Mouse (Mus musculus): Measurements from ENCODE around the gene Tmem106a. TPM values are rescaled to one million over a fixed set of nuclear protein-coding genes. Genes with fewer than 3 reads are reported as not detected.
"Not testable (repeated sequence)": the region's sequence is repeated elsewhere in the genome, so short reads cannot be mapped to it uniquely, and the experiment has no call there.

Gene Tmem106a
- polyA plus RNA-seq, 1 experiment from 2014 or later: 5.8 TPM

DNA sequence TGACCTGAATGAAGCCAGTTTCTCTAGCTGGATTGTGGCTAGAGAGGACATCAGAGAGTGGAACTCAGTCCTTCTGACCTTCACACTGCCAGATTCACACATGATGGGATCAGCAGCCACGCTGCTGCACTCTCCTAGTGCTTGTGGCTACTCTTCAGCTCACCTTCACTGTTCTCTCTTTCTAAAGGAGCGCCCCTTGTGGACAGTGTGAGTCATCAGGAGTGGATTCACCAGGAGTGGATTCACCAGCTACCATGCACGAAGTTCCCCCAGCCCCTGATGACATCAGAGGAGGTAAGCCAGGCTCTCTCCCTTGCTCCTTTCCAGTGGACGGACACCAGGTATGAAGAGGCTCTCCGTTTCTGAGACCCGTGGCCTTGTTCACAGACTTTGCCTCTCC, 5.9 kb upstream of the Tmem106a start:
- peaks cover 96% of the 10 kb centered on the region for H3K36me3 ChIP-seq
- ATAC-seq (replicated peaks; ENCODE audit: low FRiP score): no peak
- 79% methylated on average over 6 of the region's 6 CpGs for WGBS
- H3K27ac ChIP-seq: no peak overlapping the region
- H3K4me2 ChIP-seq: no peak overlapping the region
- no peaks in the 10 kb centered on the region for H3K9me3 ChIP-seq (replicated peaks)
- no peak overlapping the region for H3K9ac ChIP-seq
- no peaks in the 10 kb centered on the region for H3K27me3 ChIP-seq
- no peaks in the 10 kb centered on the region for H3K4me1 ChIP-seq
- H3K4me3 ChIP-seq (replicated peaks): no peak overlapping the region

DNA sequence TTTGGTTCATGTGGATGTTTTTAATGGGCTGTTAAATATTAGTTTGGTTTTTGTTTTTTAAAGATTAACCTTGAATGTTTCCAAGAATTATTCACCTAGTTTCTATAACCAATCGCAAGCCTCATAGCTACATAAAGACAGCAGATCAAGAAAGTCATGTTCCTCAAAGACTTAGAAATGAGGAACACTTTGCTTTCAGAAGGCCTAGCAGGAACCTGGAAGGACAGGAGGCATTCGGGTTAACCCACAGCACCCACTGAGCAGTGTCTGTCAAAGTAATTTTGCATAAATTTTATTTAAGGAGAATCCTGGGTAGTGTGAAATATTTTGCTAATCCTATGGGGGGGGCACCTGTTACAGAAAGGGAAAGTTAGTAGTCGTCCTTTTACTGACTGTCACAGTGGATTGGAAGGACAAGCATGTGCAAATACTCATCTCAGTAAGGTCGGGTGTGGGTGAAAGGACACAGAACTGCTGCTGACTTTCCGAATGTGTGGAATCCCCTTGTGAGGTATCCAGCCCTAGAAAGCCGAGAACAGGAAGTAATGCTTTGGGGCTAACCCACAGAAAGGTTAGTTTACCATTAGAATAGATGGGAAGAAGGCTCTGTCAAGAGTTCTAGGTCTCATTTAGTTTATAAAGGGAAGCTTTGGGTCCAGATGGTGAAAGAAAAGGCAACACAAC, 819 bp upstream of the Tmem106a start:
- ATAC-seq (replicated peaks; ENCODE audit: low FRiP score): no peak
- 75% methylated on average over 6 of the region's 6 CpGs for WGBS

DNA sequence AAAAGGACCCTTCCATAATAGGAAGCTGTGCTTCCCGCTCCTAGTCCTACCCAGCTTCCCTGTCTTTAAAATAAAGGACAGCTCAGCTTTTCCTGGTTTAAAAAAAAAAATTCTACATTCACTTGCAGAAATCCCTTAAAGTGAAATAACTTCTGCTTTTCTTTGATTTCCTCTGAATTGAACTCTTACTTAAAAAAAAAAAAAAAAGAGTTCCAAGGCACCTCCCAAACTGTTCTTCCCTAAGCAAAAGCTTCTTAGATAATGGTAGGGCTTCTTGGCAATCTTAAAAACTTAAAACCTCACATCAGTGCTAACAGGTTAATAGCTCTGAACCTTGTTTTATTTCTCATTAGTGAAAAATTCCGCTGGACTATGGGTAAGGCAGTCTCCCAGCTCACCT, 1.2 kb downstream of the Tmem106a start:
- no peak for ATAC-seq (replicated peaks; ENCODE audit: low FRiP score)
- H3K4me1 ChIP-seq: peaks cover 8% of the 10 kb centered on the region
- no peaks in the 10 kb centered on the region for H3K9me3 ChIP-seq (replicated peaks)
- H3K4me3 ChIP-seq (replicated peaks): no peak overlapping the region
- no peak overlapping the region for H3K9ac ChIP-seq
- no peak overlapping the region for H3K4me2 ChIP-seq
- WGBS: 88% methylated on average over 2 of the region's 2 CpGs
- no peak overlapping the region for H3K27ac ChIP-seq
- H3K36me3 ChIP-seq: peaks cover 34% of the 10 kb centered on the region
- H3K27me3 ChIP-seq: no peaks in the 10 kb centered on the region

More for the DNA sequence above, 819 bp upstream of the Tmem106a start:
- peaks cover 8% of the 10 kb centered on the region for H3K4me1 ChIP-seq
- H3K27ac ChIP-seq: 0 out of 2 replicates have a peak overlapping the region, but pooled peaks have one; percentile 20
- peaks cover 50% of the 10 kb centered on the region for H3K36me3 ChIP-seq
- no peaks in the 10 kb centered on the region for H3K9me3 ChIP-seq (replicated peaks)
- no peak overlapping the region for H3K4me3 ChIP-seq (replicated peaks)
- H3K27me3 ChIP-seq: no peaks in the 10 kb centered on the region
- no peak overlapping the region for H3K4me2 ChIP-seq
- no peak overlapping the region for H3K9ac ChIP-seq

DNA sequence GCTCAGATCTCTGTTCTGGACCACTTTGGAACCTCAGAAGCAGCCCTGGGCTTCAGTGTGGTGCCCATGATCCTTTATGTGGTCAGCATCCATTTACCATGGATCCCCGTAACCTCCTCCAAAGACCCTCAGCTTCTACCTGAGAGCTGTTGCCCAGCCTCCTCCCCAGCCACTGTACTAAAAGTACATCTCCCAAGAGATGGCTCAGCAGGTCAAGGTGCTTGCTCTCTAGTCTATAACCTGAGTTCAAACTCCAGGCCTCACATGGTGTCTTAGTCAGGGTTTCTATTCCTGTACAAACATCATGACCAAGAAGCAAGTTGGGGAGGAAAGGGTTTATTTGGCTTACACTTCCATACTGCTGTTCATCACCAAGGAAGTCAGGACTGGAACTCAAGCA, 3.0 kb downstream of the Tmem106a start:
- WGBS: 96% methylated on average over 1 of the region's 1 CpGs
- H3K36me3 ChIP-seq: peaks cover 18% of the 10 kb centered on the region
- H3K27ac ChIP-seq; H3K27me3 ChIP-seq; H3K9ac ChIP-seq; H3K9me3 ChIP-seq (replicated peaks); H3K4me2 ChIP-seq; H3K4me1 ChIP-seq; ATAC-seq (replicated peaks; ENCODE audit: low FRiP score); H3K4me3 ChIP-seq (replicated peaks): not testable (repeated sequence)

DNA sequence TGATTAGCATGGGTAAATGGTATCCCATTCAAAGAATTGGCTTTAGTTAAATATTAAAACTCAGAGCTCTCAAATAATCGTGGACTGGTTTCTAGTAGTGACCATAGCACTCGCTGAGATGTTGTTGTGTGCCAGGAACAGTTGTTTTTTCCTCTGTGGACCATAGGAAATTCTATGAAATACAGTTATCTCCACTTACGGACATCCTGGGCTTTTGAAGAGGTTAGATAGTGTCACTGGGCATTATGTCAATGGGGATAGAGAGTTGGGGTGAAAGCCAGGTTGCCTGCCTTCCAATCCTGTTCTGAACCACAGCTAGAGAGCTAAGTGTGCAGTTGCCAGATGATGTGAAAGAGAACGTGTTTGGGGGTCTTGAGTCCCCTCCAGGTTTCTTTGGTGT, 3.8 kb downstream of the Tmem106a start:
- Histone ChIP-seq H3K27me3 (no peaks in the 10 kb centered on the region), H3K9ac (no peak overlapping the region), H3K27ac (no peak overlapping the region), H3K4me1 (peaks cover 8% of the 10 kb centered on the region), H3K4me3 (replicated peaks) (no peak overlapping the region), H3K9me3 (replicated peaks) (no peaks in the 10 kb centered on the region), H3K4me2 (no peak overlapping the region), H3K36me3 (peaks cover 10% of the 10 kb centered on the region; the same call in 1 of the 2 replicates)
- 81% methylated on average over 4 of the region's 4 CpGs for WGBS
- ATAC-seq (replicated peaks; ENCODE audit: low FRiP score): no peak

DNA sequence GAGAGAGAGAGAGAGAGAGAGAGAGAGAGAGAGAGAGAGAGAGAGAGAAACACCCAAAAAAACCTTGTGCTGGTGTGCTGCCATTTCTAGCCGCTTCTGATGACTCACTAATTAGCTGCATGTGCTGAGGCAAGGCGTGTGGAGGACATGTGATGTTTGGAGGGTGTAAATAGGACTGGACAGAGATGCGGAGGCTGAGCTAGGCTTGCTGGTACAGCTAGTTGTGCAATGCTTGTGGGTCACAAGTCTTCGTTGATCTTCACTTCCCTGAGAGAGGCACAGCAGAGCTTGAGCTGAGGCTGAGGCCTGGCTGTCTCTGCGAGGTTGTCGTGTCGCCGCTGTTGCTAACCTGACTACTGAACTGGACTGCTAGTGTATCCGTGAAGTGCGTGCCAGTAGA, 5.6 kb downstream of the Tmem106a start:
- 92% methylated on average over 10 of the region's 10 CpGs for WGBS
- Histone ChIP-seq H3K9me3 (replicated peaks) (no peaks in the 10 kb centered on the region), H3K9ac (no peak overlapping the region), H3K4me2 (no peak overlapping the region), H3K27me3 (no peaks in the 10 kb centered on the region), H3K27ac (no peak overlapping the region), H3K36me3 (peaks cover 5% of the 10 kb centered on the region; the same call in 1 of the 2 replicates), H3K4me3 (replicated peaks) (no peak overlapping the region), H3K4me1 (no peaks in the 10 kb centered on the region)
- no peak for ATAC-seq (replicated peaks; ENCODE audit: low FRiP score)

DNA sequence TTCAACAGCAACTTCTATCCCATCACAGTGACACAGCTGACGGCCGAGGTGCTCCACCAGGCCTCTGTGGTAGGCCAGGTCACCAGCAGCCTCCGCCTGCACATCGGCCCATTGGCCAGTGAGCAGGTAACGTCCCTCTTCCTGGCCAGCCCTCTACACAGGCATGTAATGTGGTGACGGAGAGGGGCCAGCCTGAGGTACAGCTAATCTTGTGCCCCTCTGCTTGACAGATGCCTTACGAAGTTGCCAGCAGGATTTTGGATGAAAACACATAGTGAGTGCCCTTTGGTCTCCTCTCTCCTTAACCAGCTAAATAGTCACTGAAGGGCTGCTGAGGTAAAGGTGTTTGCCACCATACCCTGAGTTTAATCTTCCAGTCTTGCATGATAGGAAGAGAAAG, 6.8 kb downstream of the Tmem106a start:
- H3K9ac ChIP-seq: no peak overlapping the region
- no peak overlapping the region for H3K4me3 ChIP-seq (replicated peaks)
- no peaks in the 10 kb centered on the region for H3K4me1 ChIP-seq
- ATAC-seq (replicated peaks; ENCODE audit: low FRiP score): no peak
- H3K4me2 ChIP-seq: no peak overlapping the region
- 90% methylated on average over 7 of the region's 7 CpGs for WGBS
- H3K27ac ChIP-seq: no peak overlapping the region
- no peaks in the 10 kb centered on the region for H3K9me3 ChIP-seq (replicated peaks)
- no peaks in the 10 kb centered on the region for H3K27me3 ChIP-seq
- peaks cover 5% of the 10 kb centered on the region; the same call in 1 of the 2 replicates for H3K36me3 ChIP-seq

DNA sequence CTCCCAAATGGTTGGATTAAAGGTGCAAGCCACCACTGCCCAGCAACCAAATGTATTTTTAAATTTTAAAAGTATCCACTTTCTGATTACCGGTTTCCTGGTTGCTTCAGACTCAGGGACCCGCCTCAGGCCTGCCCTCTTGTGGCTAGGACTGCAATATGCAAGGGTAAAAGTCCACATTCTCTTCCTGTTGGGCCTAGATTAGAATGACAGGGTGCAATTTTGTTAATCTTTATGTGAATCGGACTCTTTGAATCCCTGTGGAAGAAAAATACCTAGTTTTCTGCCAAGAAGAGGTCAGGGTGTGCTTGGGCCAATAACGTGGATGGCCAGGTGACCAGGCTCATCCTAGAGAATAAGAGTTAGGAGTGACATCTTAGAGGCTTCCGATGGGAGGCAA, 7.4 kb downstream of the Tmem106a start:
- 28% methylated on average over 5 of the region's 5 CpGs for WGBS
- Histone ChIP-seq H3K4me3 (replicated peaks) (no peak overlapping the region), H3K9me3 (replicated peaks) (no peaks in the 10 kb centered on the region), H3K27ac (no peak overlapping the region), H3K36me3 (peaks cover 5% of the 10 kb centered on the region; the same call in 1 of the 2 replicates), H3K9ac (no peak overlapping the region), H3K4me2 (no peak overlapping the region), H3K27me3 (no peaks in the 10 kb centered on the region), H3K4me1 (no peaks in the 10 kb centered on the region)
- ATAC-seq (replicated peaks; ENCODE audit: low FRiP score): no peak

DNA sequence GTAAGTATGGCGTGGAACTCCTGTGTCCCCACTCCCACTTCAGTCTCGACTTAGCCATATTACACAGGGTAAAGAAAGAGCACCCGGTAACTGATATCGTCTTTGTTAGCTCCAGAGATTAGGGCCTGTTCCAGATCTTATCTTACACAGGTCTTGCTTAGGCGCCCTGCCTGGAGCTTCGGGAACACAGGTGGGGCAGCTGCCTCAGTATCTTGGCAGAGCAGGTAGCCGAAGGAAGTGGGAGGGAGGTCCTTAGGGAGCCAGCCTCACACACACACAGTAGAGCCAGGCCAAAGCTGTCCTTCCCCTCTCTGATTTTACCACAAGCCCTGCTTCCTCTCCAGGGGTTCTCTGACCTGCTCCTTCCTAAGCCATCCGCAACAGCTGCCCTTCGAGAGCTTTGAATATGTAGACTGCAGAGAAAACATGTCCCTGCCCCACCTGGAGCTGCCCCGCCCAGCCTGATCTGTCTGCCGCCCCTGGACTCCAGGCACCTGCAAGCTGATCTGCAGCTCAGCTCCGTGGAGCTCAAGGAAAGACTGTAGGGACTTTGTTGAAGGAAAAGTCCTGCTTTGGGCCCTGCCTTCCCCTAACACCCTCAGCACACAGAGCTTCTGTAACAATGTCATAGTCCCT, 8.1 kb downstream of the Tmem106a start:
- H3K4me3 ChIP-seq (replicated peaks): no peak overlapping the region
- H3K27me3 ChIP-seq: no peaks in the 10 kb centered on the region
- peaks cover 5% of the 10 kb centered on the region; the same call in 1 of the 2 replicates for H3K36me3 ChIP-seq
- ATAC-seq (replicated peaks; ENCODE audit: low FRiP score): no peak
- no peak overlapping the region for H3K27ac ChIP-seq
- H3K4me2 ChIP-seq: no peak overlapping the region
- H3K9me3 ChIP-seq (replicated peaks): no peaks in the 10 kb centered on the region
- 77% methylated on average over 12 of the region's 12 CpGs for WGBS
- no peak overlapping the region for H3K9ac ChIP-seq
- H3K4me1 ChIP-seq: no peaks in the 10 kb centered on the region

DNA sequence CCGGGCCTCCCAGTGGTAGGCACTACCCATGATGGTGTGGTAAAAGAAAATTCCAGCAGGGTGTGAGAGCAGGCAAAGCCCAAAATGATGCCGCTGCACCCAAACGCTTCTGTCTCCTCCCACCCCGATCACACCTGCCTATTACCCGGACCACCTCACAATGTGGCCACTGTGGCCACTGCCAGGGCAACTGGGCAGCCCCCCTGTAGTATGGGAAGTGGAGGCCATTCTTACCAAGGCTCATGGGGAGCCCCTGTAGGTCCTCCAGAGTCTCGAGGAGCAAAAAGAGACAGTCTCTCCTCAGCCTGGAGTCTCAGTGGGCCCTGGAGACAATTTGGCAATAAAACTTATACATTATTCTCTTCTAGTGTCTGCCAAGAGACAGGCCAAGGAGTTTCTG, 17.1 kb downstream of the Tmem106a start, which contains the start of gene Gm11634:
Gene Gm11634 (minus strand): TSS at position 101 of the 400 bp plus-strand sequence.
- Histone ChIP-seq H3K4me3 (replicated peaks) (no peak within 1 kb of the TSS), H3K27me3 (0 out of 2 replicates have a peak, but pooled peaks cover 10% of the 10 kb centered on the region), H3K36me3 (no peaks in the 10 kb centered on the region), H3K9ac (no peak within 1 kb of the TSS), H3K4me1 (peaks cover 1% of the 10 kb centered on the region; the same call in 1 of the 2 replicates), H3K4me2 (no peak within 1 kb of the TSS), H3K9me3 (replicated peaks) (no peaks in the 10 kb centered on the region), H3K27ac (no peak within 1 kb of the TSS)
- WGBS: 78% methylated on average over 6 of the region's 6 CpGs
- no peak for ATAC-seq (replicated peaks; ENCODE audit: low FRiP score)

DNA sequence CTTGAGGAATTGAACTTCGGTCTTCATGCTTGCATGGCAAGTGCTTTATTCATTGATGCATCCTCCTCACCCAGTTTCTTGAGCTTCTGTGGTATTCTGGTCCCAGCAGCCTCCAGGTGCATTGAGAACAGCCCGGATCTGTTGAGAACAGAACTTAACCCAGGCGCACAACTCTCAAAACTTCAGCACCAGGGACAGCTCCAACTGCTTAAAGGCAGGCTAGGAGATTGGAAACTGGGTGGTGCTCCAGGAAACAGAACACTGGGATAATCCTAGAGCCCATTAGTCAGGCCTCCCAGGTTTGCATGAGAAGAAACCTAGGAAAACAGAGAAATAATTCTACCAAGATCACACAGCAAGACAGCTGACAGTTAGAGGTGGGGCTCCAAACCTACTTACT, 20.4 kb downstream of the Tmem106a start:
- H3K9me3 ChIP-seq (replicated peaks): no peaks in the 10 kb centered on the region
- no peaks in the 10 kb centered on the region for H3K36me3 ChIP-seq
- H3K4me2 ChIP-seq: no peak overlapping the region
- H3K9ac ChIP-seq: no peak overlapping the region
- H3K4me3 ChIP-seq (replicated peaks): no peak overlapping the region
- WGBS: 10% methylated on average over 3 of the region's 3 CpGs
- no peak for ATAC-seq (replicated peaks; ENCODE audit: low FRiP score)
- H3K4me1 ChIP-seq: peaks cover 6% of the 10 kb centered on the region; the same call in 1 of the 2 replicates
- H3K27ac ChIP-seq: no peak overlapping the region
- H3K27me3 ChIP-seq: 0 out of 2 replicates have a peak, but pooled peaks cover 10% of the 10 kb centered on the region

DNA sequence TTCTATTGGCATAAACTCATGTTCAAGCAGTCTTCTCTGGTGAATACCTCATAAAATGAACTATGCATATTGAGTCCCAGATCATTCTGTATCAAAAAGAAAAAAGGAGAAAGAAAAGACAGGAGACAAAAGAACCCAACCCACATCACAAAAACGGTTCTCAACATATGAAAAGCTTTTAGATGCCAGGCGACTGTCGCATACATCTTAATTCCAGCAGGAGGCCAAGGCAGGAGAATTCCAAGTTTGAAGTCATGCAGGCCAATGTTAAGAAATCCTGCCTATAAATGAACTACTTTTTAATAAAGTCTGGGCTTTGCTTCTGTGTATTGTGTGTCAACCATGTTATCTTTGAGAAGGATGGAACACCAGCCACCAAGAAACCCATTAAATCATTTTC, 22.1 kb downstream of the Tmem106a start:
- Histone ChIP-seq H3K4me1 (peaks cover 6% of the 10 kb centered on the region; the same call in 1 of the 2 replicates), H3K9me3 (replicated peaks) (no peaks in the 10 kb centered on the region), H3K27me3 (0 out of 2 replicates have a peak, but pooled peaks cover 8% of the 10 kb centered on the region), H3K4me3 (replicated peaks) (peak overlapping the region; percentile 29), H3K9ac (no peak overlapping the region), H3K4me2 (peak overlapping the region; percentile 53), H3K36me3 (no peaks in the 10 kb centered on the region), H3K27ac (no peak overlapping the region)
- ATAC-seq (replicated peaks; ENCODE audit: low FRiP score): no peak
- 3% methylated on average over 3 of the region's 3 CpGs for WGBS

All from kidney, embryonic 15.5 days (tissue).